Mouse (Mus musculus) liver, adult 2 months (tissue): ENCODE measurements around the gene Ninj2.

Source experiments
- CTCF ChIP-seq: fragments of 200-500 bp; IDR thresholded peaks from 2 replicates; pipeline ENCODE4 v1.5.1; 2011; ENCODE audit warnings: low read depth, low read length, control low read depth
- POLR2A ChIP-seq: fragments of 200-500 bp; IDR thresholded peaks from 2 replicates; pipeline ENCODE4 v1.6.1; 2011; ENCODE audit warnings: low read length, control low read depth; ENCODE audit not compliant: insufficient read depth; ENCODE audit errors: extremely low read depth

- TF ChIP-seq POLR2A (no peak), CTCF (no peak)
Measured at GRCm38 (mm10) chr6:120232885-120233284, 139.7 kb downstream of the Ninj2 start.
